Mouse (Mus musculus) left cerebral cortex, postnatal 25 days (tissue): Measurements from ENCODE around the gene Prdm13. TPM values are rescaled to one million over a fixed set of nuclear protein-coding genes. Genes with fewer than 3 reads are reported as not detected.

ENCODE experiments used
- DNase-seq, 2 experiments: peaks; one replicate each; pipeline ENCODE4 v3.0.0; 2022; ENCODE audit warnings: low spot score in 2 of 2, mixed read lengths in 1 of 2
- intact Hi-C: fragments of 180-260 bp; cut with DNase I; formaldehyde crosslinking; loops from one replicate; pipeline ENCODE4 v1.15.1; 2025
- total RNA-seq, 2 experiments: library from RNA; stranded (reverse); gene quantifications; 2 replicates each; pipeline ENCODE4 v1.2.3; 2021

Gene Prdm13
- total RNA-seq, 2 experiments from 2014 or later, result not detected

DNA sequence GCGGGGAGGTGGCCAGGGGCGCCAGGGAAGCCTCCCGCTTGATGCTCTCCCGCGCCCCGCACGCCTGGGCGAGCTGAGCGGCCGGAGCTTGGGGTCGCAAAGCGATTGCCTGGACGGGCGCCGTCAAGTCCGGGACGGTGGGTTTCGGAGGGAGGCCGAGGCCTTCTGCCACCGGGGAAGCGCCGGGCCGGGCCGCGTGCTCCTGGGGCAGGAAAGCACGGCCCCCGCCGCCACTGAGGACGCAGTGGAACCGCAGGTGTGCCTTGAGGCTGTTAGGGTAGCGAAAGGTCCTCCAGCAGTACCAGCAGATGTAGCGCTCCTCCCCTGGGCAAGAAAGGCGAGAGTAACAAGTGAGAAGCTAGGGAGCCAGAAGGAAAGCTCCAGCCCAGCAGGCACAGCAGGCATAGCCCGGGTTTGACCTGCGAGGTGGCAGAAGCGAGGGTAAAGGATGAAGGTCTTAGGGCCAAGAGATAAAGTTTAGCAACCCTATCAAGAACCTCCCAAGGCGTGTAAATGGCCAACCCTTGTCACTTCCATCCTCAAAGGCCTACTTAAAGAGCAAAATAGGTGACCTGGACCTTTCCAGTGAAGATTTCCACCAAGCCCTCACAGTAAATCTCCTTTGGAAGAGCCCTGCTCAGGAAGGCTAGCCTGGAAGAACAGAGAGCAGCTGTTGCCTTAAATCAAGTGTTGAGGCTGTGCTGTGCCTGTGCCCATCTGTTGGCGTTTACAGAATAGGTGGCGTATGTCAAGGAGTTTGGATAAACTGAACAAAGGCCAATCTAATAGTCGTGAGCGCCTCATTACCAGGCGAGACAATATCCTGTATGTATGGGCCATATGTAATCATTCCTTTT lies 5.9 kb downstream of the Prdm13 start:
- intact Hi-C loops, result loop anchor here (10.0 kb wide), 1 partner anchor 815 kb away; no protein-coding TSS in a partner anchor
- DNase-seq, result no peak

GRCm38 (mm10) chr4:21678975-21679623 lies 6.7 kb downstream of the Prdm13 start:
- intact Hi-C loops, result no loop called here
- no peak for DNase-seq

DNA sequence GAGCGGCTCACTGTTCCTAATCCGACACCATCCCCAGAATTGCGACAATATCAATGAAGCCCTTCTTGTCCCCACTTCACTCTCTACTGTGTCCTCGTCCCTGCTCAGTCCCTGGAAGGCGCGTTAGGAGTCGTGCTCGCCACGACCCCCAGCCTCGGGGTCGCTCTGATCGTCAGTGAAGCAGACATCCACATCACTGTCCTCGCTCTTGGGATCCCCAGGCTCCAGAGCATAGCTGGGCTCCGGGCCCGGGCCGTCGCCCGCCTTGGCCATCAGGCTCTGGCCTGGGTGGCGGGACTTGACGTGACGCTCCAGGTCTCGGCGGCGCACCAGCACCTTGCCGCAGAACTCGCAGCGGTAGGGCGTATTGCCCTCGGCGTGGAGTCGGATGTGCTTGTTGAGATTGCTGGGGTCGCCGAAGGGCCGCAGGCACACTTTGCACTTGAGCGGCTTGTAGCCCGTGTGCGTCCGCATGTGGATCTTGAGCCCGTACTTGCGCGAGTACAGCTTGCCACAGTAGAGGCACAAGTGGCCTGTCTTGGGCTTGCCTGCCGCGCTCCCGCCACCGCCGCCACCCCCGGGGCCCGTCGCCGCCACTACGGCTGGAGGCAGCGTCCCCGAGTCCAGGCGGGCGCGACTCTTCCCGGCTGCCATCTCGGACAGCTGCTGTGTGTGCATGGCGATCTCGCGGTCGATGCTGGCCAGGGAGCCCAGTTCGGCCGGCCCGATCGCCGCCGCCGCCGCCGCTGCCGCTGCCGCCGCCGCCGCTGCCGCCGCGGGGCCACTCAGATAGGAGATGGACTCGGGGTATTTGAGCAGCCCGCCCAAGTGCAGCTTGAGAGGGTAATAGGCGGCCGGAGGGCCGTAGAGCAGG lies 7.4 kb downstream of the Prdm13 start:
- intact Hi-C loops, result no loop called here

GRCm38 (mm10) chr4:21674691-21675090 lies 11.1 kb downstream of the Prdm13 start:
- no peak for DNase-seq
- intact Hi-C loops, result no loop called here

More for the DNA sequence above, 7.4 kb downstream of the Prdm13 start:
- no peak for DNase-seq

DNA sequence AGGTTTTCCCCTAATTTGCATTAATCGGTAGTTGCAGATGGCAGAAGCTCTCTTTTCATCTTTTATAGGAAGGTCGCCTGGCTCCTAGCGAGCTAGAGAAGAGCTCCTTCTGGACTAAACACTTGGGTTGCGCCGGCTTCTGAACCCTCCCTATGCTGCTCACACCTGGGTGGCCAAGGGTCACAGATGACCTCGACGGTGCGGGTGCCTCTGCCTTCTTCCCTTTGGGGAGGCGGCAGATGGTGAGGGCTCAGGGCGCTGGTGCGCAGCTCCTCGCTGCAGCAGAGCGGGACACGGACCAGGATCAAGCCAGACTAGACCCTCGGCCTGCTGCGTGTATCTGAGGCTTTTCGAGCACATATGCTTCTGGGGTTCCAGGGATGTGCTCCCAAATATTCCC lies 11.7 kb downstream of the Prdm13 start:
- intact Hi-C loops, result no loop called here
- DNase-seq, result no peak

DNA sequence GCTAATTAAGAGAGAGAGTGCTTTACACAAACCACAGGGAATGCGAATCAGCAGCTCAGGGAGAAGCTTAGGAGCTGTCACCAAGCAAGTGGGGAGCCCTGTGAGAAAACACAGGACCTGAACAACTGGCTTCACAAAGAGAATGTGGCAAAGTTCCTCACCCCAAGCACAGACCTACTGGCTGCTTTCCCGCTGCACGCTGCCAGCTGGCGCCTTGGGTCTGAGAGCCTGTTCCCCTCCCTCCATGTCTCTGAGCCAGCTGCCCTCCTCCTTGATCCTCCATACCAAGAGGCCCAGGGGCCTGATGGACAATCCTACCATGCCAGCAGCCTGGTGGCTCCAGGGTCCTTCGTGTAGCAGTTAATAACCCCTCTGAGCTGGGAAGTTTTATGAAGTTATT lies 19.8 kb downstream of the Prdm13 start:
- intact Hi-C loops, result no loop called here
- no peak for DNase-seq

DNA sequence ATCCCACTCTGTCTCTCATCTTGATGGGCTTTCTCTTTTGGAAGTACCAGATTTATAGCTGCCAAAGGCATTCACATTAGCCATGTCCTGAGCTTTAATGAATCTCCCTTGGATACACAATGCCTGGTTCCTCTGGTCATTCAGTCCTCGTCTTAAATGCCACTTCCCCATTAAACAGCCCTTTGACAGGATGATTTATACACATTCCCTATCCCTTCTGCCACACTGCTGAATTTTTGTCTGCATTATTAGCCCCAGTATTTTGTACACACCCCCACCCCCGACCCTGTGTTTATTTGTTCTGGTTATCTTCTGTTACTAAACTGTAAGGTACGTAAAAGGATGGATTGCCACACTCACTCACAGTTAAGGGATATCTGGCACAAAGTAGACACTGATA lies 27.6 kb downstream of the Prdm13 start:
- no peak for DNase-seq
- intact Hi-C loops, result no loop called here

DNA sequence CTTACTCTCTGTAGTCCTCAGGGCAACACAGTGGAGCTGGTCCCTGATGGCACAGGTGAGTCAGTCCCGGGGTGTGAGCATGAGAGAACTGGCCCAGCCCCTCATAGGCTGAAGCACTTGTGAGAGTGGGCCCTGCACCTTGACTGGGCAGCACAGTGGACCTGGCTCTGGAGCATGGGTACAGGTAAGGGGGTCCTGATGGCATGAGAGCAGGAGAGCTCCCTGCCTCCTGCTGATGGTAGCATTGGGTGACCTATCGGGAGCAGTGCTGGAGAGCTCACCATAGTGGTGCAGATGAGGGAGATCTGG lies 56.5 kb downstream of the Prdm13 start:
- intact Hi-C loops, result no loop called here
- no peak for DNase-seq

- intact Hi-C loops, result no loop called here
- no peak for DNase-seq
Measured at GRCm38 (mm10) chr4:21628367-21629274, 57.1 kb downstream of the Prdm13 start.

Other genes starting within 250 kb of the Prdm13 start
- gene Ccnc, start 41.7 kb upstream of the Prdm13 start, total RNA-seq, result 10 to 100 TPM; 38.1 to 40.6 TPM
- gene Usp45, start 81.2 kb upstream of the Prdm13 start, total RNA-seq, result 10 to 100 TPM; 49.8 to 50.9 TPM
- 10 to 100 TPM; 21.0 to 21.3 TPM for gene Tstd3, start 81.2 kb upstream of the Prdm13 start, total RNA-seq
- gene Pnisr, start 161.6 kb upstream of the Prdm13 start, total RNA-seq, result 100 to 1,000 TPM; 158 to 190 TPM
- 10 to 100 TPM; 10.4 to 13.3 TPM for gene Coq3, start 193.7 kb upstream of the Prdm13 start, total RNA-seq
- 10 to 100 TPM; 71.4 to 74.6 TPM for gene Faxc, start 245.4 kb upstream of the Prdm13 start, total RNA-seq